Mouse (Mus musculus) kidney, adult 2 months (tissue): Measurements from ENCODE around the gene Rassf1.

Experiments used
- CTCF ChIP-seq: fragments of 200-500 bp; conservative IDR thresholded peaks from 2 replicates; pipeline ENCODE4 v1.5.1; 2011; ENCODE audit warnings: low read depth, mild to moderate bottlenecking, control low read depth, low read length, moderate library complexity, mixed read lengths; ENCODE audit not compliant: insufficient read depth, insufficient read length
- POLR2A ChIP-seq: fragments of 200-500 bp; IDR thresholded peaks from one replicate; pipeline ENCODE4 v1.6.1; 2011; ENCODE audit warnings: low read depth, low read length, control low read depth

- TF ChIP-seq CTCF (no peak), POLR2A (no peak)
Measured at GRCm38 (mm10) chr9:107544729-107545128, 6.6 kb upstream of the Rassf1 start.
